ENCODE assay signal across 11 mouse cellular contexts in the genomic region with DNA sequence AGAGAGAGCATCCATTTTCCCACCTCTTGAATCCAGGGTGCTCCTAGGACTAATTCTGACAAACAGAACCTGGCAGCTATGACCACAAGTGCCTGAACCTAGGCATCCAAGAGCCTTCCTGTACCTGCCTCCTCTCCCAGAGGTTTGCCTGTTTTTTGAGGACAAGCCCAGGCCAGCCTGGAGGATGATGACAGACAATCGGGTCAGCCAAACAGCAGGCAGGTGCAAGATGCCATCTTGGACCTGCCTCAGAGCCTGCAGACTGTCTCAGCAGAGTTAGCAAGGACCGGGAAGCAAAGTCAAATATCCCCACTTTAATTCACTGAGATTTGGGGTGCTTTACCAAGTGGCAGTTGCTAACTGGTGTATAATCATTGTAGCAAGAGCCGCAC.
DNase-seq lines count a peak whose midpoint lies in the region; ATAC-seq and TF ChIP-seq lines count a peak whose summit lies in the region.
"Had no signal": no experiment of that assay in that cellular context is flagged by ENCODE, and none has a peak within 500 bp of the region (broad histone marks: within the 10 kb centered on the region; RNA-seq: fewer than 3 reads in every experiment).

No protein-coding gene starts in this region.

- peak overlapping the region; percentile 67; the same call in 1 of the 2 replicates for H3K27ac ChIP-seq in gastrocnemius, adult 2 months
- H3K27ac ChIP-seq in forebrain, embryonic 16.5 days (ENCODE audit: low read length) = peak overlapping the region; percentile 86
- peak overlapping the region; percentile 100 for H3K27ac ChIP-seq in liver, embryonic 15.5 days (replicated peaks)
- H3K27ac ChIP-seq: embryonic facial prominence, embryonic 12.5 days had no signal

- peak overlapping the region; percentile 11; the same call in 1 of the 2 replicates for H3K9ac ChIP-seq in forebrain, embryonic 16.5 days (replicated peaks; ENCODE audit: low read depth, low read length)
- H3K9ac ChIP-seq in liver, embryonic 15.5 days = peak overlapping the region; percentile 68
- H3K9ac ChIP-seq: embryonic facial prominence, embryonic 12.5 days; stomach, embryonic 15.5 days had no signal

- H3K27me3 ChIP-seq in forebrain, embryonic 16.5 days (replicated peaks; ENCODE audit: control insufficient read depth, insufficient read depth, low read length) = no peaks in the 10 kb centered on the region
- H3K27me3 ChIP-seq in liver, embryonic 15.5 days = no peaks in the 10 kb centered on the region
- H3K27me3 ChIP-seq: embryonic facial prominence, embryonic 12.5 days; stomach, embryonic 15.5 days had no signal

- H3K4me3 ChIP-seq in gastrocnemius, adult 2 months = no peak overlapping the region
- no peak overlapping the region for H3K4me3 ChIP-seq in forebrain, embryonic 16.5 days (replicated peaks; ENCODE audit: low read length)
- H3K4me3 ChIP-seq in liver, embryonic 15.5 days (replicated peaks) = peak overlapping the region; percentile 25
- H3K4me3 ChIP-seq: embryonic facial prominence, embryonic 12.5 days; stomach, embryonic 15.5 days had no signal

- no peak for TF ChIP-seq CTCF in gastrocnemius, adult 2 months (IDR thresholded peaks at IDR 0.05)
- TF ChIP-seq CTCF in brain, embryonic 14.5 days (IDR thresholded peaks at IDR 0.05; ENCODE audit: borderline replicate concordance, extremely low read depth, insufficient read depth, insufficient read length) = no peak

- peaks cover 33% of the 10 kb centered on the region for H3K4me1 ChIP-seq in forebrain, embryonic 16.5 days (replicated peaks; ENCODE audit: control insufficient read depth, insufficient read depth, low read length)
- H3K4me1 ChIP-seq in liver, embryonic 15.5 days (replicated peaks) = peaks cover 88% of the 10 kb centered on the region
- H3K4me1 ChIP-seq: embryonic facial prominence, embryonic 12.5 days; stomach, embryonic 15.5 days had no signal

- DNase-seq in gastrocnemius, adult 2 months = no peak
- no peak for DNase-seq in gastrocnemius, adult 18-20 months (ENCODE audit: low spot score)
- peak; percentile 23 for DNase-seq in brain, embryonic 14.5 days (ENCODE audit: low read depth)
- DNase-seq in thymus, postnatal 14 days = no peak
- no peak for DNase-seq in adrenal gland, postnatal 10 days
- no peak for DNase-seq in left cerebral cortex, postnatal 14 days (ENCODE audit: low spot score in 2 of 2)
- DNase-seq: gastrocnemius, postnatal 10 days had no signal

- ATAC-seq in forebrain, embryonic 16.5 days = no peak
- no peak for ATAC-seq in liver, embryonic 15.5 days (ENCODE audit: insufficient read depth)

- no peak overlapping the region for H3K4me2 ChIP-seq in forebrain, embryonic 16.5 days (ENCODE audit: low read length)
- H3K4me2 ChIP-seq in liver, embryonic 15.5 days = peak overlapping the region; percentile 65
- H3K4me2 ChIP-seq: embryonic facial prominence, embryonic 12.5 days; stomach, embryonic 15.5 days had no signal

- no peak for TF ChIP-seq POLR2A in brain, embryonic 14.5 days (IDR thresholded peaks at IDR 0.05; ENCODE audit: borderline replicate concordance, extremely low read depth, insufficient read depth, insufficient read length, poor library complexity, severe bottlenecking)

- H3K9me3 ChIP-seq in forebrain, embryonic 16.5 days (ENCODE audit: control insufficient read depth, low read length) = no peaks in the 10 kb centered on the region
- H3K9me3 ChIP-seq in liver, embryonic 15.5 days (replicated peaks) = no peaks in the 10 kb centered on the region
- H3K9me3 ChIP-seq: embryonic facial prominence, embryonic 12.5 days; stomach, embryonic 15.5 days had no signal

- intact Hi-C loops in gastrocnemius, adult 2 months (cut with DNase I) = no loop called here
- intact Hi-C loops in left cerebral cortex, postnatal 14 days (cut with DNase I) = no loop called here

- no peaks in the 10 kb centered on the region for H3K36me3 ChIP-seq in forebrain, embryonic 16.5 days (ENCODE audit: control insufficient read depth, insufficient read depth)
- H3K36me3 ChIP-seq in liver, embryonic 15.5 days (replicated peaks) = no peaks in the 10 kb centered on the region
- H3K36me3 ChIP-seq: embryonic facial prominence, embryonic 12.5 days; stomach, embryonic 15.5 days had no signal

- WGBS in forebrain, embryonic 16.5 days = 75% methylated on average over 3 of the region's 3 CpGs
- 29% methylated on average over 3 of the region's 3 CpGs for WGBS in liver, embryonic 15.5 days (ENCODE audit: insufficient replicate concordance)
